Mouse (Mus musculus): Measurements from ENCODE around the gene Plekhj1.

- TF ChIP-seq CTCF (IDR thresholded peaks at IDR 0.05; ENCODE audit: low read depth, low read length), result no peak
- TF ChIP-seq POLR2A (IDR thresholded peaks at IDR 0.05; ENCODE audit: extremely low read depth, insufficient read depth, low read length), result no peak
Observed at GRCm38 (mm10) chr10:80756967-80757366, 41.5 kb downstream of the Plekhj1 start.
